ENCODE assay signal across 10 mouse cellular contexts in genomic region chr11:118738323-118738722, GRCm38 (mm10).
DNase-seq lines count a peak whose midpoint lies in the region; ATAC-seq and TF ChIP-seq lines count a peak whose summit lies in the region.
"Had no signal": no experiment of that assay in that cellular context is flagged by ENCODE, and none has a peak within 500 bp of the region (broad histone marks: within the 10 kb centered on the region; RNA-seq: fewer than 3 reads in every experiment).

No protein-coding gene starts in this region.

- no peaks in the 10 kb centered on the region for H3K36me3 ChIP-seq in intestine, postnatal 0 days (ENCODE audit: control insufficient read depth, insufficient read depth)
- no peaks in the 10 kb centered on the region for H3K36me3 ChIP-seq in intestine, embryonic 15.5 days
- H3K36me3 ChIP-seq in testis, adult 2 months (ENCODE audit: control insufficient read depth, insufficient read depth, low read length): no peaks in the 10 kb centered on the region
- H3K36me3 ChIP-seq: embryonic facial prominence, embryonic 12.5 days; heart, embryonic 15.5 days had no signal

- no peaks in the 10 kb centered on the region for H3K9me3 ChIP-seq in intestine, postnatal 0 days (ENCODE audit: control insufficient read depth)
- no peaks in the 10 kb centered on the region for H3K9me3 ChIP-seq in intestine, embryonic 15.5 days
- H3K9me3 ChIP-seq: embryonic facial prominence, embryonic 12.5 days; heart, embryonic 15.5 days had no signal

- DNase-seq in testis, postnatal 10 days (ENCODE audit: low spot score): no peak
- DNase-seq in testis, postnatal 14 days (ENCODE audit: low spot score): peak; percentile 25
- DNase-seq in layer of hippocampus, postnatal 10 days (ENCODE audit: low spot score in 2 of 2): no peak

- no peak for TF ChIP-seq POLR2A in testis, adult 2 months (IDR thresholded peaks at IDR 0.05; ENCODE audit: control insufficient read depth, low read depth, low read length)
- no peak for TF ChIP-seq POLR2A in bone marrow, adult 2 months (IDR thresholded peaks at IDR 0.05; ENCODE audit: borderline replicate concordance, control insufficient read depth, low read depth, low read length)

- H3K4me2 ChIP-seq in intestine, postnatal 0 days (replicated peaks; ENCODE audit: low read depth): no peak overlapping the region
- no peak overlapping the region for H3K4me2 ChIP-seq in intestine, embryonic 15.5 days (replicated peaks)
- H3K4me2 ChIP-seq: heart, embryonic 15.5 days had no signal

- WGBS in intestine, postnatal 0 days: 48% methylated on average over 7 of the region's 7 CpGs
- WGBS in intestine, embryonic 15.5 days: 43% methylated on average over 7 of the region's 7 CpGs
- 35% methylated on average over 6 of the region's 7 CpGs for WGBS in bone marrow, adult 2 months

- peak; percentile 48 for TF ChIP-seq CTCF in intestine, postnatal 0 days (IDR thresholded peaks at IDR 0.05; ENCODE audit: low read depth)
- TF ChIP-seq CTCF in testis, adult 2 months (IDR thresholded peaks at IDR 0.05; ENCODE audit: control insufficient read depth, insufficient read depth, insufficient replicate concordance, low read depth, low read length): peak; percentile 84; the same call in 1 of the 2 replicates
- peak; percentile 30; the same call in 1 of the 2 replicates for TF ChIP-seq CTCF in bone marrow, adult 2 months (IDR thresholded peaks at IDR 0.05; ENCODE audit: control insufficient read depth, insufficient read depth, low read length)

- H3K4me3 ChIP-seq in intestine, postnatal 0 days (ENCODE audit: low read depth, low read length): no peak overlapping the region
- no peak overlapping the region for H3K4me3 ChIP-seq in intestine, embryonic 15.5 days (replicated peaks)
- no peak overlapping the region for H3K4me3 ChIP-seq in testis, adult 2 months (ENCODE audit: control insufficient read depth, low read depth, low read length)
- no peak overlapping the region for H3K4me3 ChIP-seq in bone marrow, adult 2 months (replicated peaks; ENCODE audit: control insufficient read depth, low read depth, low read length)
- H3K4me3 ChIP-seq: embryonic facial prominence, embryonic 12.5 days; heart, embryonic 15.5 days had no signal

- no peak overlapping the region for H3K27ac ChIP-seq in intestine, postnatal 0 days (ENCODE audit: low read depth, low read length)
- no peak overlapping the region for H3K27ac ChIP-seq in intestine, embryonic 15.5 days
- H3K27ac ChIP-seq in testis, adult 2 months (ENCODE audit: control insufficient read depth, insufficient read depth, low read depth, low read length): no peak overlapping the region
- no peak overlapping the region for H3K27ac ChIP-seq in bone marrow, adult 2 months (ENCODE audit: control insufficient read depth, insufficient read depth, low read depth, low read length, poor library complexity)
- H3K27ac ChIP-seq: embryonic facial prominence, embryonic 12.5 days; heart, embryonic 15.5 days; macrophage had no signal

- no peak for ATAC-seq in intestine, postnatal 0 days
- no peak for ATAC-seq in intestine, embryonic 15.5 days

- H3K9ac ChIP-seq in intestine, postnatal 0 days (ENCODE audit: low read depth, low read length): no peak overlapping the region
- no peak overlapping the region for H3K9ac ChIP-seq in intestine, embryonic 15.5 days
- H3K9ac ChIP-seq: embryonic facial prominence, embryonic 12.5 days; heart, embryonic 15.5 days had no signal

- no peaks in the 10 kb centered on the region for H3K4me1 ChIP-seq in intestine, postnatal 0 days (replicated peaks; ENCODE audit: control insufficient read depth, insufficient read depth, low read length)
- peaks cover 7% of the 10 kb centered on the region for H3K4me1 ChIP-seq in intestine, embryonic 15.5 days (replicated peaks)
- no peaks in the 10 kb centered on the region; the same call in 1 of the 2 replicates for H3K4me1 ChIP-seq in testis, adult 2 months (ENCODE audit: control insufficient read depth, insufficient read depth, low read length)
- H3K4me1 ChIP-seq in bone marrow, adult 2 months (ENCODE audit: control insufficient read depth, insufficient read depth, low read length): no peaks in the 10 kb centered on the region

- peaks cover 4% of the 10 kb centered on the region; the same call in 1 of the 2 replicates for H3K27me3 ChIP-seq in intestine, postnatal 0 days (replicated peaks; ENCODE audit: control insufficient read depth, insufficient read depth, low read length)
- peaks cover 6% of the 10 kb centered on the region for H3K27me3 ChIP-seq in intestine, embryonic 15.5 days (replicated peaks)
- no peaks in the 10 kb centered on the region for H3K27me3 ChIP-seq in testis, adult 2 months (ENCODE audit: control insufficient read depth, insufficient read depth, low read length)

Comparison
In these comparisons a context has a peak if more than half of its experiments do, and no peak if none do; other contexts are left out.
1. CTCF ChIP-seq: peak in every context shown above with its lines; median percentile 84 in testis, adult 2 months; 48 in intestine, postnatal 0 days; 30 in bone marrow, adult 2 months.